Mouse (Mus musculus): ENCODE data around the gene Slc26a6. TPM values are rescaled to one million over a fixed set of nuclear protein-coding genes. Genes with fewer than 3 reads are reported as not detected.

Gene Slc26a6
- total and polyA plus RNA-seq, 2 experiments from 2014 or later, result 5.7 to 9.3 TPM

GRCm38 (mm10) chr9:108847374-108847773 is 5.7 kb upstream of the Slc26a6 start:
- WGBS, result 64% methylated on average over 4 of the region's 4 CpGs
- ATAC-seq (ENCODE audit: insufficient read depth, low read depth) (no peak), DNase-seq (ENCODE audit: low spot score) (no peak)
- no peak for TF ChIP-seq EP300 (IDR thresholded peaks at IDR 0.05; ENCODE audit: low read depth)
- TF ChIP-seq CTCF (IDR thresholded peaks at IDR 0.05; ENCODE audit: low read depth), result no peak
- 0 out of 2 replicates have a peak, but pooled peaks cover 6% of the 10 kb centered on the region for H3K27me3 ChIP-seq (ENCODE audit: control insufficient read depth, insufficient read depth, low read length)
- H3K36me3 ChIP-seq (replicated peaks; ENCODE audit: control insufficient read depth, insufficient read depth, low read length), result no peaks in the 10 kb centered on the region
- no peak overlapping the region for H3K27ac ChIP-seq (ENCODE audit: low read depth)
- no peak overlapping the region for H3K4me2 ChIP-seq (ENCODE audit: low read depth, low read length)
- H3K4me1 ChIP-seq (ENCODE audit: control insufficient read depth, insufficient read depth), result peaks cover 2% of the 10 kb centered on the region; the same call in 1 of the 2 replicates
- no peak overlapping the region for H3K9ac ChIP-seq (replicated peaks; ENCODE audit: low read depth, low read length)
- H3K4me3 ChIP-seq (ENCODE audit: low read depth, low read length), result no peak overlapping the region
- H3K9me3 ChIP-seq (replicated peaks; ENCODE audit: control insufficient read depth, low read length), result no peaks in the 10 kb centered on the region

- no peaks in the 10 kb centered on the region for H3K9me3 ChIP-seq (replicated peaks; ENCODE audit: control insufficient read depth, low read length)
- H3K36me3 ChIP-seq (replicated peaks; ENCODE audit: control insufficient read depth, insufficient read depth, low read length), result no peaks in the 10 kb centered on the region
- ATAC-seq (ENCODE audit: insufficient read depth, low read depth) (no peak), DNase-seq (ENCODE audit: low spot score) (no peak)
- 0 out of 2 replicates have a peak, but pooled peaks cover 3% of the 10 kb centered on the region for H3K27me3 ChIP-seq (ENCODE audit: control insufficient read depth, insufficient read depth, low read length)
- peaks cover 12% of the 10 kb centered on the region for H3K4me1 ChIP-seq (ENCODE audit: control insufficient read depth, insufficient read depth)
- H3K4me2 ChIP-seq (ENCODE audit: low read depth, low read length), result no peak overlapping the region
- WGBS, result 57% methylated on average over 17 of the region's 17 CpGs
- no peak for TF ChIP-seq CTCF (IDR thresholded peaks at IDR 0.05; ENCODE audit: low read depth)
- TF ChIP-seq EP300 (IDR thresholded peaks at IDR 0.05; ENCODE audit: low read depth), result no peak
- no peak overlapping the region for H3K9ac ChIP-seq (replicated peaks; ENCODE audit: low read depth, low read length)
- H3K27ac ChIP-seq (ENCODE audit: low read depth), result no peak overlapping the region
- no peak overlapping the region for H3K4me3 ChIP-seq (ENCODE audit: low read depth, low read length)
Measured at GRCm38 (mm10) chr9:108848419-108848818, 4.7 kb upstream of the Slc26a6 start.

- Histone ChIP-seq H3K4me1 (ENCODE audit: control insufficient read depth, insufficient read depth) (peaks cover 27% of the 10 kb centered on the region), H3K36me3 (replicated peaks; ENCODE audit: control insufficient read depth, insufficient read depth, low read length) (0 out of 2 replicates have a peak, but pooled peaks cover 12% of the 10 kb centered on the region), H3K9ac (replicated peaks; ENCODE audit: low read depth, low read length) (peak overlapping the region; percentile 55), H3K4me3 (ENCODE audit: low read depth, low read length) (peak overlapping the region; percentile 55), H3K9me3 (replicated peaks; ENCODE audit: control insufficient read depth, low read length) (no peaks in the 10 kb centered on the region), H3K27ac (ENCODE audit: low read depth) (peak overlapping the region; percentile 64), H3K27me3 (ENCODE audit: control insufficient read depth, insufficient read depth, low read length) (0 out of 2 replicates have a peak, but pooled peaks cover 3% of the 10 kb centered on the region), H3K4me2 (ENCODE audit: low read depth, low read length) (peak overlapping the region; percentile 67)
- DNase-seq (ENCODE audit: low spot score) (peak; percentile 98), ATAC-seq (ENCODE audit: insufficient read depth, low read depth) (peak; percentile 91)
- WGBS, result 2% methylated on average over 25 of the region's 25 CpGs
- TF ChIP-seq CTCF (IDR thresholded peaks at IDR 0.05; ENCODE audit: low read depth) (peak; percentile 64), EP300 (IDR thresholded peaks at IDR 0.05; ENCODE audit: low read depth) (0 out of 2 replicates have a peak, but pooled peaks have one; percentile 14)
Measured at GRCm38 (mm10) chr9:108853635-108854240, 655 bp downstream of the Slc26a6 start.

- Histone ChIP-seq H3K36me3 (replicated peaks; ENCODE audit: control insufficient read depth, insufficient read depth, low read length) (0 out of 2 replicates have a peak, but pooled peaks cover 12% of the 10 kb centered on the region), H3K9ac (replicated peaks; ENCODE audit: low read depth, low read length) (peak overlapping the region; percentile 55), H3K27ac (ENCODE audit: low read depth) (peak overlapping the region; percentile 64), H3K9me3 (replicated peaks; ENCODE audit: control insufficient read depth, low read length) (no peaks in the 10 kb centered on the region), H3K4me1 (ENCODE audit: control insufficient read depth, insufficient read depth) (peaks cover 33% of the 10 kb centered on the region), H3K4me2 (ENCODE audit: low read depth, low read length) (peak overlapping the region; percentile 67), H3K27me3 (ENCODE audit: control insufficient read depth, insufficient read depth, low read length) (0 out of 2 replicates have a peak, but pooled peaks cover 1% of the 10 kb centered on the region), H3K4me3 (ENCODE audit: low read depth, low read length) (peak overlapping the region; percentile 55)
- TF ChIP-seq CTCF (IDR thresholded peaks at IDR 0.05; ENCODE audit: low read depth), result no peak
- no peak for TF ChIP-seq EP300 (IDR thresholded peaks at IDR 0.05; ENCODE audit: low read depth)
- ATAC-seq (ENCODE audit: insufficient read depth, low read depth), result peak; percentile 78
- 1% methylated on average over 28 of the region's 28 CpGs for WGBS
- peak; percentile 73 for DNase-seq (ENCODE audit: low spot score)
Measured at GRCm38 (mm10) chr9:108854241-108854696, 1.2 kb downstream of the Slc26a6 start.

- no peak for DNase-seq (ENCODE audit: low spot score)
- peak overlapping the region; percentile 67 for H3K4me2 ChIP-seq (ENCODE audit: low read depth, low read length)
Measured at GRCm38 (mm10) chr9:108855335-108855734, 2.3 kb downstream of the Slc26a6 start.

More at GRCm38 (mm10) chr9:108855335-108855734, 2.3 kb downstream of the Slc26a6 start:
- Histone ChIP-seq H3K9ac (replicated peaks; ENCODE audit: low read depth, low read length) (no peak overlapping the region), H3K4me1 (ENCODE audit: control insufficient read depth, insufficient read depth) (peaks cover 38% of the 10 kb centered on the region), H3K27ac (ENCODE audit: low read depth) (no peak overlapping the region), H3K27me3 (ENCODE audit: control insufficient read depth, insufficient read depth, low read length) (no peaks in the 10 kb centered on the region), H3K36me3 (replicated peaks; ENCODE audit: control insufficient read depth, insufficient read depth, low read length) (0 out of 2 replicates have a peak, but pooled peaks cover 12% of the 10 kb centered on the region), H3K9me3 (replicated peaks; ENCODE audit: control insufficient read depth, low read length) (no peaks in the 10 kb centered on the region), H3K4me3 (ENCODE audit: low read depth, low read length) (no peak overlapping the region)
- no peak for TF ChIP-seq CTCF (IDR thresholded peaks at IDR 0.05; ENCODE audit: low read depth)
- no peak for TF ChIP-seq EP300 (IDR thresholded peaks at IDR 0.05; ENCODE audit: low read depth)
- no peak for ATAC-seq (ENCODE audit: insufficient read depth, low read depth)
- 45% methylated on average over 5 of the region's 5 CpGs for WGBS

Measured in heart, postnatal 0 days (tissue).